Mouse (Mus musculus): ENCODE measurements at regions not wholly inside any gene's neighbourhood (a gene's known extent, or its start where the extent isn't known, plus 50 kb on each side); places are given as distances from the start of the nearest gene placed in this dataset.

DNA sequence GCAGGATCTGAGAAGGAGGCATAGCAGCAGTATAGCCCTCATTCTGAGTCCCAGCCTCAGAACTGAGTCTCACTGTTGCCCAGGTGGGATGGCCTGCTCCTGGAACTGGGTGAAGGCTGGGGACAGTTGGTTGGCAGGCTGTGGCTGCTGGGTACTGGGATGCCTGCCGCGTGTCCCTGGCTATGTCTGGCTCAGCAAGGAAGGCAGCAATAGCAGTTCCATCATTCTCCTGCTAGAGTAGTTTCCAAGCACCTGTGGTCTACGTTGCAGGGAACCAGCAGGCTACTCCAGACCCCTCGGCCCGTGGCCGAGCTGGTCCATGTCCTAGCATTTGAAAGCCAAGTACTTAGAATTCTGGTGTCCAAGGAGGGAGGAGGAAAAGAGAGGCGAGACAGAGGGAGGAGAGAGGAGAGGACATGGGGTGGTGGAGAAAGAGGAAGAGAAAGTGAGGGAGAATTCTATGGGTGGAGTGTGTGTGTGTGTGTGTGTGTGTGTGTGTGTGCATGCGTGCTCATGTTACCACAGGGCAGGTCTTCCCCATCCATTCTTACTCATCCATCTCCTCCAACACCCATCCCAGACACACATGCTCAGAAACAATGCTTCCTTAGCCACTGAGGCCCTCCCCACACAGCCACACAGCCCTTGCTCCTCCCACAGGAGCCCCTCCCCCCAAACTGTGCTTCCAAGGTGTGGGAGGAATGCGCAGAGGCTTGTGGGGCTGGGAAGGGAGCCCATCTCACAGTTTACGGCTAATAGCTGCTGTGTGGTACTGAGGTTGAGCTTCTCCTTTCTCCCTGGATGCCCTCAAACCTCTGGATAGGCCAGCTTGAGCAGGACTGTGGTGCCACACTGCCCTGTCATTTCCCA is 55.3 kb upstream of the Hdac4 start:
- TF ChIP-seq POLR2A (IDR thresholded peaks at IDR 0.05; ENCODE audit: insufficient read depth, low read length) = no peak
- TF ChIP-seq CTCF (IDR thresholded peaks at IDR 0.05; ENCODE audit: low read depth, low read length) = no peak
- no peak for TF ChIP-seq EP300 (IDR thresholded peaks at IDR 0.05; ENCODE audit: insufficient read depth, low read depth, low read length)
